Mouse (Mus musculus) MN1 (cell line): ENCODE measurements at regions not wholly inside any gene's neighbourhood (a gene's known extent, or its start where the extent isn't known, plus 50 kb on each side); places are given as distances from the start of the nearest gene placed in this dataset.

ENCODE experiments used
- DNase-seq: peaks from one replicate; pipeline ENCODE4 v3.0.0-alpha.2; 2016; ENCODE audit warnings: low spot score

- DNase-seq: no peak
Measured at GRCm38 (mm10) chr7:115192482-115192881, 449.0 kb downstream of the Insc start.

- no peak for DNase-seq
Measured at GRCm38 (mm10) chr7:115192992-115193761, 449.7 kb downstream of the Insc start.

- no peak for DNase-seq
Measured at GRCm38 (mm10) chr7:115204916-115205315, 461.4 kb downstream of the Insc start.

GRCm38 (mm10) chr7:115206479-115207134, 463.1 kb downstream of the Insc start:
- DNase-seq: no peak

GRCm38 (mm10) chr7:115208781-115209180, 465.3 kb downstream of the Insc start:
- no peak for DNase-seq

- DNase-seq: no peak
Measured at GRCm38 (mm10) chr7:115210012-115210411, 466.5 kb downstream of the Insc start.

GRCm38 (mm10) chr7:115216838-115217237, 473.3 kb downstream of the Insc start:
- DNase-seq: peak; percentile 43

- no peak for DNase-seq
Measured at GRCm38 (mm10) chr7:115217255-115217654, 473.8 kb downstream of the Insc start.

- no peak for DNase-seq
Measured at GRCm38 (mm10) chr7:115217712-115218111, 474.2 kb downstream of the Insc start.

GRCm38 (mm10) chr7:115218596-115219180, 475.2 kb downstream of the Insc start:
- no peak for DNase-seq

- no peak for DNase-seq
Measured at GRCm38 (mm10) chr7:115222642-115223041, 479.1 kb downstream of the Insc start.

GRCm38 (mm10) chr7:115230525-115230924, 487.0 kb downstream of the Insc start:
- no peak for DNase-seq

GRCm38 (mm10) chr7:115233850-115234436, 490.4 kb downstream of the Insc start:
- no peak for DNase-seq

- no peak for DNase-seq
Measured at GRCm38 (mm10) chr7:115237131-115237530, 493.6 kb downstream of the Insc start.

- no peak for DNase-seq
Measured at GRCm38 (mm10) chr7:115251591-115252369, 508.3 kb downstream of the Insc start.

GRCm38 (mm10) chr7:115252370-115252750, 508.9 kb downstream of the Insc start:
- no peak for DNase-seq

GRCm38 (mm10) chr7:115258626-115259025, 515.1 kb downstream of the Insc start:
- DNase-seq: no peak

- DNase-seq: no peak
Measured at GRCm38 (mm10) chr7:115263082-115263481, 519.6 kb downstream of the Insc start.

- no peak for DNase-seq
Measured at GRCm38 (mm10) chr7:115266141-115266540, 522.6 kb downstream of the Insc start.

GRCm38 (mm10) chr7:115270803-115271202, 527.3 kb downstream of the Insc start:
- no peak for DNase-seq

- DNase-seq: no peak
Measured at GRCm38 (mm10) chr7:115274836-115275235, 531.3 kb downstream of the Insc start.

GRCm38 (mm10) chr7:115290801-115291417, 547.4 kb downstream of the Insc start:
- no peak for DNase-seq
